Mouse (Mus musculus) liver, embryonic 13.5 days (tissue): ENCODE data around the gene Mpv17. TPM values are rescaled to one million over a fixed set of nuclear protein-coding genes. Genes with fewer than 3 reads are reported as not detected.

ENCODE experiments used
- ATAC-seq: fragments of 200-750 bp; cut with Nextera tagmentation; 2 replicates; pipeline ENCODE4 v1.8.0; 2017; ENCODE audit warnings: low read depth, mild to moderate bottlenecking, moderate number of reproducible peaks, moderate library complexity
- DNase-seq: peaks from one replicate; pipeline ENCODE4 v3.0.0; 2022
- H3K27ac ChIP-seq: fragments of 300-500 bp; sonication (generic); 2 replicates; pipeline ENCODE4 v1.5.1; 2015; ENCODE audit warnings: moderate library complexity, mild to moderate bottlenecking, inconsistent platforms
- H3K27me3 ChIP-seq: fragments of 300-500 bp; sonication (generic); 2 replicates; pipeline ENCODE4 v1.6.1; 2015; ENCODE audit warnings: mild to moderate bottlenecking, inconsistent platforms
- H3K36me3 ChIP-seq: fragments of 300-500 bp; sonication (generic); 2 replicates; pipeline ENCODE4 v1.6.1; 2015; ENCODE audit warnings: mild to moderate bottlenecking, inconsistent platforms
- H3K4me1 ChIP-seq: fragments of 300-500 bp; sonication (generic); replicated peaks from 2 replicates; pipeline ENCODE4 v1.6.1; 2015; ENCODE audit warnings: inconsistent platforms
- H3K4me2 ChIP-seq: fragments of 300-500 bp; sonication (generic); 2 replicates; pipeline ENCODE4 v1.6.1; 2015; ENCODE audit warnings: inconsistent platforms, mild to moderate bottlenecking, moderate library complexity
- H3K4me3 ChIP-seq: fragments of 300-500 bp; sonication (generic); replicated peaks from 2 replicates; pipeline ENCODE4 v1.5.1; 2015; ENCODE audit warnings: mild to moderate bottlenecking, inconsistent platforms
- H3K9ac ChIP-seq: fragments of 300-500 bp; sonication (generic); 2 replicates; pipeline ENCODE4 v1.6.1; 2015; ENCODE audit warnings: mild to moderate bottlenecking, inconsistent platforms
- H3K9me3 ChIP-seq: fragments of 300-500 bp; sonication (generic); replicated peaks from 2 replicates; pipeline ENCODE4 v1.6.1; 2016; ENCODE audit warnings: inconsistent platforms
- WGBS: fragments of 180-500 bp; shearing (Covaris S2); methylation state at CpG from one replicate; pipeline ENCODE4 v1.1.7; 2015; ENCODE audit not compliant: insufficient replicate concordance; 5-methylcytosine and 5-hydroxymethylcytosine counted together
- polyA plus RNA-seq: library from polyadenylated mRNA; unstranded; fragments of >200 nt; fragmentation: Nextera tagmentation; extraction: Ambion mirVana; gene quantifications from 2 replicates; pipeline ENCODE4 v1.2.1, GENCODE M21; 2015

Mpv17 gene
- polyA plus RNA-seq, 1 experiment from 2014 or later: 19.9 TPM

GRCm38 (mm10) chr5:31196207-31196606, 42.2 kb upstream of the Mpv17 start:
- Histone ChIP-seq H3K9ac (no peak overlapping the region), H3K4me2 (no peak overlapping the region), H3K27me3 (no peaks in the 10 kb centered on the region), H3K27ac (no peak overlapping the region), H3K4me1 (peaks cover 54% of the 10 kb centered on the region), H3K4me3 (no peak overlapping the region), H3K36me3 (peaks cover 69% of the 10 kb centered on the region), H3K9me3 (peaks cover 5% of the 10 kb centered on the region)
- ATAC-seq: no peak
- WGBS: 85% methylated on average over 10 of the region's 10 CpGs
- no peak for DNase-seq

- Histone ChIP-seq H3K36me3 (peaks cover 72% of the 10 kb centered on the region), H3K4me2 (no peak overlapping the region), H3K27ac (no peak overlapping the region), H3K9ac (no peak overlapping the region), H3K4me1 (peaks cover 51% of the 10 kb centered on the region), H3K27me3 (no peaks in the 10 kb centered on the region), H3K9me3 (peaks cover 5% of the 10 kb centered on the region), H3K4me3 (no peak overlapping the region)
- DNase-seq: no peak
- ATAC-seq: no peak
- 88% methylated on average over 4 of the region's 4 CpGs for WGBS
These were observed 41.6 kb upstream of the Mpv17 start for GRCm38 (mm10) chr5:31195671-31196070.

GRCm38 (mm10) chr5:31194486-31195485, 40.7 kb upstream of the Mpv17 start:
- H3K27ac ChIP-seq: peak overlapping the region; percentile 87; the same call in 1 of the 2 replicates
- H3K9ac ChIP-seq: peak overlapping the region; percentile 91
- H3K4me3 ChIP-seq: peak overlapping the region; percentile 82
- peaks cover 72% of the 10 kb centered on the region for H3K36me3 ChIP-seq
- no peak for ATAC-seq
- no peak for DNase-seq
- H3K27me3 ChIP-seq: no peaks in the 10 kb centered on the region
- peak overlapping the region; percentile 75 for H3K4me2 ChIP-seq
- H3K4me1 ChIP-seq: peaks cover 42% of the 10 kb centered on the region
- 84% methylated on average over 16 of the region's 16 CpGs for WGBS
- no peaks in the 10 kb centered on the region for H3K9me3 ChIP-seq

DNA sequence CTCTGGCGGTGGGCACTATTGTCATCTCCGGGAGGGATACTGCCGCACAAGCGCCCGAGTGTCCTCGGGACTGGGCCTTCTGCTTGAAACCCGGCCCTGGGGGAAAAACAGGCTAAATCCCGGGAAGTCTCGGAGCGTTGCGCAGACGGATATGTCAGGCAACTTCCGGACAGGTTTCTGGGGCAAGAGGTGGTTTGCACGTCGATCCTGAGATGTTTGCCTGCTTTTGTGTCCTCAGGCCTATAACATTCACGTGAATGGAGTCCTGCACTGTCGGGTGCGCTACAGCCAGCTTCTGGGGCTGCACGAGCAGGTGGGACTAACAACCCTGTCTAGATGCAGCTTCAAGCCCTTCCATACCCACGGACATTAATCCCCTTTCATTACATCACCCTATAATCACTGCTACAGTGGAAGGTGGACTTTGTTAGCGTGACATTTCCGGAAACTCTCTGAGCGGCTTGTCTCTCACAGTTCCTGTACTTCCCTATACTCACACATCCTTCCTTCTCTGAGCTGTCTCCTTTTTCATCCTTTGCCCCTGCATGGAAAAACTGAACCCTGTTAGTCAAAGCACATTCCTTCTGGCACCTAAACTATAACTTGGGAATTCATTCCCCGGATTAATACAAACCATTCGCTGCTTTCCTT, 39.7 kb upstream of the Mpv17 start:
- H3K27me3 ChIP-seq: no peaks in the 10 kb centered on the region
- no peak for ATAC-seq
- peaks cover 39% of the 10 kb centered on the region for H3K4me1 ChIP-seq
- WGBS: 6% methylated on average over 25 of the region's 25 CpGs
- peak overlapping the region; percentile 91 for H3K9ac ChIP-seq
- DNase-seq: peak; percentile 36
- H3K9me3 ChIP-seq: no peaks in the 10 kb centered on the region
- peaks cover 71% of the 10 kb centered on the region for H3K36me3 ChIP-seq
- peak overlapping the region; percentile 82 for H3K4me3 ChIP-seq
- H3K27ac ChIP-seq: peak overlapping the region; percentile 87
- peak overlapping the region; percentile 75 for H3K4me2 ChIP-seq

GRCm38 (mm10) chr5:31192939-31193630, 39.0 kb upstream of the Mpv17 start, which contains the start of the genes Snx17 and Eif2b4:
Gene Snx17, plus strand, starts transcription at chr5:31193227.
Gene Eif2b4, minus strand, starts transcription at chr5:31193430.
- Histone ChIP-seq H3K36me3 (peaks cover 71% of the 10 kb centered on the region), H3K27me3 (no peaks in the 10 kb centered on the region), H3K4me3 (peak within 1 kb of the TSS; percentile 82), H3K9me3 (no peaks in the 10 kb centered on the region), H3K27ac (peak within 1 kb of the TSS; percentile 89), H3K9ac (peak within 1 kb of the TSS; percentile 96), H3K4me2 (peak within 1 kb of the TSS; percentile 89), H3K4me1 (peaks cover 39% of the 10 kb centered on the region)
- peak; percentile 99 for DNase-seq
- WGBS: under 1% methylated on average over 48 of the region's 48 CpGs
- ATAC-seq: peak; percentile 96

DNA sequence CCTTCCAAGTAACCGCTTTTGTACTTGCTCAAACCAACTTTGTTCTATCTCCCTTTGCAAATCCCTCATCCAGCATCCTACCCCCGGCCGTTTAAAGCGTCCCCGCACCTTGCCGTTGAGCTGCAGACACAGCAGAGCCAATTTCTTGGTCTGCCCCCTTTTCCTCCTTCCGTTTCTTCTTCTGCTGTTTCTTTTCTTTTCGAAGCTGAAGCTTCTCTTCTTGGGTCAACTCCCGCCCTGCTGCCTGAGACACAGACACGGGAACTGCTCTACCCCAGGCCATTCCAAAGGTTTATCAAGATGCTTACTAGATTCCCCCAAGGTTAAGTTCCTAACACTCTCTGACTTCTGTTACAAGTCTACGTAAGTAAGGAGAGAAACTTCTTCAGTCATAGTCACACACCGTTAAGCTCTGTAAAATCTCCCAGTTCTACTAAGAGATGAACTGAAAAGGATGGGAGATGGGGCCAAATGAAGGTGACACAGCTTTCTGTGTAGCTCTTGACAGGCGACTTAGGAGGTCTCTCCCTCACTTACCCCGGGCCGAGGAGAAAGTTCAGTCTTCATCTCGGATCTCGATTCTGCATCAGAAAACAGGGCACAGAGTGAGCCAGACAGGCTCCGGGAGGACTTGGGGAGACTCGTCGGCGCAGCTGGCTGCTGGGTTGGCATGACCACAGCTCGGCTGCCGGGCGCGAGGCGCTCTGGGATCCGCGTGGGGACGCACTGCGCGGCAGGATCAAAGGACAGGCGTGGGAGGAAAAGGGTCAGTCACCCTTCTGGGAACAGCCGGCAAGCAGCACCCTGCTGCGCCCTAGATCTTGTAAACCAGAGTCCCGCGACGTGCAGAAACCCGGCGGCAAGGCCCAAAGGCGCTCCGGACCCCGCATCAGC, 38.2 kb upstream of the Mpv17 start:
- no peak for DNase-seq
- H3K27ac ChIP-seq: peak overlapping the region; percentile 89
- peaks cover 34% of the 10 kb centered on the region for H3K4me1 ChIP-seq
- H3K36me3 ChIP-seq: peaks cover 71% of the 10 kb centered on the region
- 11% methylated on average over 42 of the region's 42 CpGs for WGBS
- peak; percentile 57 for ATAC-seq
- H3K4me2 ChIP-seq: peak overlapping the region; percentile 89
- peak overlapping the region; percentile 96 for H3K9ac ChIP-seq
- peak overlapping the region; percentile 82 for H3K4me3 ChIP-seq
- H3K27me3 ChIP-seq: no peaks in the 10 kb centered on the region
- H3K9me3 ChIP-seq: no peaks in the 10 kb centered on the region

DNA sequence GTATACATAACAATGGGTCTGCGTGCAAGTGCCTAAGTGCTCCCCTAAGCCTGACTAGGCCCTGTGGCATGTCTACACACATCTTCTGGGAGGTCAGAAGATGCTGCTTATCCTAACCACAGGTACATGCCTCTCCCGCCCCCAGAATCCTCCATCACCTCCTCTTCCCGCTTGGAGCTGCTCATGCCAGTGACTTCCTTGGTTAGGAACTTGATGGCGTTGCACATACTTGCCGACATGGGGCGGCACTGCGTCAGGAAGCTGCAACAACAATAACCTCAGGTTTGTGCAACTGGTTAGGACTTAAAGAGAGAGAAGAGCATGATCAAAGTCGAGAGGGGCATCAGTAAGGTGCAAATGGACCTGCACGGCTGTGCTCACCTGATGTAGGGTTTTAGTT, 36.1 kb upstream of the Mpv17 start:
- no peaks in the 10 kb centered on the region for H3K27me3 ChIP-seq
- H3K27ac ChIP-seq: no peak overlapping the region
- DNase-seq: no peak
- ATAC-seq: no peak
- H3K9ac ChIP-seq: no peak overlapping the region
- H3K4me2 ChIP-seq: no peak overlapping the region
- H3K9me3 ChIP-seq: no peaks in the 10 kb centered on the region
- no peak overlapping the region for H3K4me3 ChIP-seq
- 84% methylated on average over 9 of the region's 9 CpGs for WGBS
- H3K4me1 ChIP-seq: peaks cover 32% of the 10 kb centered on the region
- H3K36me3 ChIP-seq: peaks cover 56% of the 10 kb centered on the region

DNA sequence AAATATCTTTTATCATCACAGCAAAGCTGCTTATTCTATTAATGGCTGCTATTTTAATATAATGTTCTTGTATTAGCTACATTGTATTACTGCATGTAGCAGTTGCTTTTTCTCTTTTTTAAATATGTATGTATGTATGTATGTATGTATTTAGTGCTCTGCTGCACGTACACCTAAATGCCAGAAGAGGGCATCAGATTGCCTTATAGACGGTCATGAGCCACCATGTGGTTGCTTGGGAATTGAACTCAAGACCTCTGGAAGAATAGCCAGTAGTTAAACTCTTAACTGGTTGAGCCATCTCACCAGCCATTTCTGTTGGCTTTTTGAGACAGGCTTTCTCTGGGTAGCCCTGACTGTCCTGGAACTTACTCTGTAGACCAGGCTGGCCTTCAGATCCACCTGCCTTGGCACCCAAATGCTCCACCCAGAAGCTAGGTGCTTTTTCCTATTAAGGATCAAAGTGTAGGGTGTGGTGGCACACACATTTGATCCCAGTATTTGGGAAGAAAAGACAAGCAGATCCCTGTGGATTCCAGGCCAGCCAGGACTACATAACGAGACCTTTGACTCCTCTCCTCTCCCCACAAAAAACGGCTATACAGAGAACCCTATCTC, 34.3 kb upstream of the Mpv17 start:
- DNase-seq: no peak
- Histone ChIP-seq H3K9ac (no peak overlapping the region), H3K9me3 (no peaks in the 10 kb centered on the region), H3K4me3 (no peak overlapping the region), H3K4me1 (peaks cover 35% of the 10 kb centered on the region), H3K27ac (no peak overlapping the region), H3K4me2 (no peak overlapping the region), H3K27me3 (no peaks in the 10 kb centered on the region), H3K36me3 (peaks cover 47% of the 10 kb centered on the region)
- 74% methylated on average over 4 of the region's 4 CpGs for WGBS
- ATAC-seq: no peak

GRCm38 (mm10) chr5:31183678-31184077, 29.6 kb upstream of the Mpv17 start:
- peak overlapping the region; percentile 26; the same call in 1 of the 2 replicates for H3K9ac ChIP-seq
- peaks cover 20% of the 10 kb centered on the region for H3K36me3 ChIP-seq
- no peaks in the 10 kb centered on the region for H3K27me3 ChIP-seq
- ATAC-seq: peak; percentile 49
- no peaks in the 10 kb centered on the region for H3K9me3 ChIP-seq
- no peak overlapping the region for H3K4me3 ChIP-seq
- peak overlapping the region; percentile 34 for H3K4me2 ChIP-seq
- peaks cover 47% of the 10 kb centered on the region for H3K4me1 ChIP-seq
- 16% methylated on average over 4 of the region's 4 CpGs for WGBS
- peak overlapping the region; percentile 80 for H3K27ac ChIP-seq
- peak; percentile 56 for DNase-seq
